Comparison of ENCODE assay signal across 8 mouse cellular contexts in the genomic region with DNA sequence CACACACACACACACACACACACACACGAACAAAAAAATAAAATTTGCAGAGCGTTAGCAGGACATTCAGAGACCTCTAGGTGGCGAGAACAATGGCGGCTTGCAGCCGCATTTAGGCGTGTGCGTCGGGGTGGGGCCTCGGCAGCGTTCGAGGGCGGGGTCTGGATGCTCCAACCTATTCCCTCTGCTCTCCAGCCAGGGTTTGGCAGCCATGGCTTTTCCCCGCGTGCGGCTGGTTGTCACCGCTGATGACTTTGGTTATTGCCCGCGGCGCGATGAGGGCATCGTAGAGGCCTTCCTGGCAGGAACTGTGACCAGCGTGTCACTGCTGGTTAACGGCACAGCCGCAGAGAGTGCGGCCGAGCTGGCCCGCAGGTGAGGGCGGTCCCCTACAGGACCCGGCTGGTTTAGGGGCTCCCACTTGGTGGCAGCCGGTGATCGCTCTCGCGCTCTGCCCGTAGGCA. TPM values are rescaled to one million over a fixed set of nuclear protein-coding genes. Genes with fewer than 3 reads are reported as not detected.
A peak's percentile ranks its signal among the peaks of the same experiment; 100 is the strongest.
DNase-seq lines count a peak whose midpoint lies in the region; ATAC-seq and TF ChIP-seq lines count a peak whose summit lies in the region.

TSS of gene Ccdc116 (minus strand) at position 458 of the 464 bp plus-strand sequence.

- no peaks in the 10 kb centered on the region; the same call in 1 of the 2 replicates for H3K79me2 ChIP-seq in liver, adult 2 months (ENCODE audit: control insufficient read depth, insufficient read depth, low read length)

- H3K9me3 ChIP-seq in heart, embryonic 13.5 days = no peaks in the 10 kb centered on the region
- no peaks in the 10 kb centered on the region for H3K9me3 ChIP-seq in kidney, postnatal 0 days (replicated peaks; ENCODE audit: low read length)

- H3K4me3 ChIP-seq in brown adipose tissue, adult 24 weeks (ENCODE audit: insufficient read depth, low read depth, low read length) = peak within 1 kb of the TSS; percentile 59
- peak within 1 kb of the TSS; percentile 69 for H3K4me3 ChIP-seq in heart, embryonic 13.5 days
- peak within 1 kb of the TSS; percentile 52 for H3K4me3 ChIP-seq in kidney, postnatal 0 days (replicated peaks; ENCODE audit: low read depth, low read length)
- peak within 1 kb of the TSS; percentile 64 for H3K4me3 ChIP-seq in liver, adult 2 months (ENCODE audit: insufficient read depth, low read depth, low read length)

- peak; percentile 67 for TF ChIP-seq CTCF in kidney, postnatal 0 days (IDR thresholded peaks at IDR 0.05; ENCODE audit: low read depth)
- TF ChIP-seq CTCF in liver, adult 2 months (IDR thresholded peaks at IDR 0.05; ENCODE audit: low read depth, low read length) = peak; percentile 48

- H3K36me3 ChIP-seq in heart, embryonic 13.5 days = peaks cover 10% of the 10 kb centered on the region
- H3K36me3 ChIP-seq in kidney, postnatal 0 days (ENCODE audit: insufficient read depth, low read length) = 0 out of 2 replicates have a peak, but pooled peaks cover 3% of the 10 kb centered on the region
- no peaks in the 10 kb centered on the region for H3K36me3 ChIP-seq in liver, adult 2 months (ENCODE audit: control insufficient read depth, insufficient read depth, low read length)

- peak within 1 kb of the TSS; percentile 79 for H3K9ac ChIP-seq in heart, embryonic 13.5 days
- peak within 1 kb of the TSS; percentile 41 for H3K9ac ChIP-seq in kidney, postnatal 0 days (ENCODE audit: low read depth, low read length)
- 0 out of 2 replicates have a peak within 1 kb of the TSS, but pooled peaks have one; percentile 32 for H3K9ac ChIP-seq in liver, adult 2 months (ENCODE audit: low read depth, low read length)

- peak within 1 kb of the TSS; percentile 100 for H3K4me2 ChIP-seq in heart, embryonic 13.5 days
- peak within 1 kb of the TSS; percentile 98 for H3K4me2 ChIP-seq in kidney, postnatal 0 days (ENCODE audit: low read length)

- no peak within 1 kb of the TSS for H3K27ac ChIP-seq in brown adipose tissue, adult 24 weeks (replicated peaks; ENCODE audit: low read depth, low read length)
- H3K27ac ChIP-seq in heart, embryonic 13.5 days (replicated peaks) = no peak within 1 kb of the TSS
- peak within 1 kb of the TSS; percentile 13; the same call in 1 of the 2 replicates for H3K27ac ChIP-seq in kidney, postnatal 0 days
- no peak within 1 kb of the TSS for H3K27ac ChIP-seq in liver, adult 2 months (replicated peaks; ENCODE audit: insufficient read depth, low read depth, low read length)

- ATAC-seq in CD4-positive, CD25-positive, alpha-beta regulatory T cell, adult 4 months = peak; percentile 89
- peak; percentile 94 for ATAC-seq in erythroid progenitor cell, adult 5-6 weeks (replicated peaks; ENCODE audit: low FRiP score, poor library complexity, severe bottlenecking)
- ATAC-seq in heart, embryonic 13.5 days (ENCODE audit: extremely low read depth, insufficient number of reproducible peaks, low FRiP score, low TSS enrichment) = peak; percentile 62; the same call in 1 of the 2 replicates
- peak; percentile 78 for ATAC-seq in kidney, postnatal 0 days (replicated peaks; ENCODE audit: low FRiP score, low read depth)
- peak; percentile 92 for ATAC-seq in monocyte, adult 5-6 weeks (replicated peaks; ENCODE audit: insufficient number of reproducible peaks, low FRiP score, low TSS enrichment, poor library complexity, severe bottlenecking)

- under 1% methylated on average over 34 of the region's 34 CpGs for WGBS in heart, embryonic 13.5 days
- under 1% methylated on average over 33 of the region's 34 CpGs for WGBS in kidney, postnatal 0 days
- under 1% methylated on average over 34 of the region's 34 CpGs for WGBS in liver, adult 2 months

- peaks cover 3% of the 10 kb centered on the region; the same call in 1 of the 2 replicates for H3K4me1 ChIP-seq in brown adipose tissue, adult 24 weeks (ENCODE audit: control insufficient read depth, insufficient read depth, insufficient read length, low read length)
- H3K4me1 ChIP-seq in heart, embryonic 13.5 days = peaks cover 16% of the 10 kb centered on the region
- peaks cover 13% of the 10 kb centered on the region for H3K4me1 ChIP-seq in kidney, postnatal 0 days (replicated peaks; ENCODE audit: insufficient read depth, low read length)
- H3K4me1 ChIP-seq in liver, adult 2 months (ENCODE audit: control insufficient read depth, insufficient read depth, low read length) = peaks cover 7% of the 10 kb centered on the region; the same call in 1 of the 2 replicates

- peak; percentile 95 for DNase-seq in kidney, postnatal 0 days (ENCODE audit: low spot score)
- peak; percentile 59 for DNase-seq in liver, adult 2 months (ENCODE audit: extremely low read depth, low read depth, low spot score)
- peak; percentile 67 to 74 for DNase-seq in spleen, postnatal 36 days (ENCODE audit: low spot score in 2 of 2)

- TF ChIP-seq POLR2A in liver, adult 2 months (IDR thresholded peaks at IDR 0.05; ENCODE audit: extremely low read depth, insufficient read depth, low read length) = no peak

- H3K27me3 ChIP-seq in heart, embryonic 13.5 days (replicated peaks) = no peaks in the 10 kb centered on the region; the same call in 1 of the 2 replicates
- no peaks in the 10 kb centered on the region for H3K27me3 ChIP-seq in kidney, postnatal 0 days (ENCODE audit: insufficient read depth, low read length)
- H3K27me3 ChIP-seq in liver, adult 2 months (ENCODE audit: control insufficient read depth, insufficient read depth, low read length) = no peaks in the 10 kb centered on the region

RNA-seq across cellular contexts. Expression of gene Ccdc116, which starts in this region (rescaled TPM):
- polyA plus RNA-seq in CD4-positive, CD25-positive, alpha-beta regulatory T cell, adult 4 months (2017; shearing (Covaris generic)) = 1 to 10 TPM in 1 of 2 experiments, under 1 TPM in 1; 0.58 to 1.4 TPM
- not detected in 2 replicates for polyA plus RNA-seq in brown adipose tissue, adult 24 weeks (2012; ENCODE audit: insufficient read depth, insufficient read length, missing spikeins)
- total RNA-seq in erythroid progenitor cell, adult 5-6 weeks (2015; ENCODE audit: low replicate concordance) = not detected in 2 replicates
- total RNA-seq in erythroid progenitor cell, adult 5-6 weeks (2017; ENCODE audit: low replicate concordance) = 0.83 and 0.90 TPM in 2 replicates
- 0.23 and 0.27 TPM in 2 replicates for polyA plus RNA-seq in heart, embryonic 13.5 days (2015; fragmentation: Nextera tagmentation; extraction: Ambion mirVana)
- 0.26 and 0.34 TPM in 2 replicates for polyA plus RNA-seq in kidney, postnatal 0 days (2015; fragmentation: Nextera tagmentation; extraction: Ambion mirVana)
- 0.07 TPM in 1 of 2 replicates, not detected in the other for total RNA-seq in liver, adult 2 months (2014; rRNA removed)
- polyA plus RNA-seq in liver, adult 2 months (2012; rRNA removed) = 0.05 and 0.07 TPM in 2 replicates
- total RNA-seq in monocyte, adult 5-6 weeks (2017) = 0.19 to 0.53 TPM in 2 of 3 replicates, not detected in the other

Comparison
In these comparisons a context has a peak if more than half of its experiments do, and no peak if none do; other contexts are left out.
1. Peak in ATAC-seq in erythroid progenitor cell, adult 5-6 weeks; RNA of the gene not detected or under 1 TPM.
2. Peak in ATAC-seq, H3K4me3 ChIP-seq, H3K9ac ChIP-seq and H3K4me2 ChIP-seq in heart, embryonic 13.5 days; RNA of the gene not detected or under 1 TPM.
3. Peak in DNase-seq, ATAC-seq, H3K4me3 ChIP-seq, H3K27ac ChIP-seq, H3K9ac ChIP-seq and H3K4me2 ChIP-seq in kidney, postnatal 0 days; RNA of the gene not detected or under 1 TPM.
4. Peak in DNase-seq, H3K4me3 ChIP-seq and H3K9ac ChIP-seq in liver, adult 2 months; RNA of the gene not detected or under 1 TPM.
5. Peak in ATAC-seq in monocyte, adult 5-6 weeks; RNA of the gene not detected or under 1 TPM.